Mouse (Mus musculus) CH12.LX (cell line): ENCODE data around the gene F2r. TPM values are rescaled to one million over a fixed set of nuclear protein-coding genes. Genes with fewer than 3 reads are reported as not detected.

ENCODE experiments used
- DNase-seq: peaks from one replicate; pipeline ENCODE4 v3.0.0-alpha.2; 2013; ENCODE audit errors: extremely low read depth
- H3K27ac ChIP-seq: 2 replicates; pipeline ENCODE4 v1.5.1; 2012; ENCODE audit warnings: low read depth, mild to moderate bottlenecking, control low read depth, moderate library complexity; ENCODE audit not compliant: insufficient read depth
- H3K27me3 ChIP-seq: replicated peaks from 2 replicates; pipeline ENCODE3; 2012; ENCODE audit warnings: inconsistent platforms
- H3K36me3 ChIP-seq, 2 experiments: replicated peaks in 1 of 2; 2 replicates each; pipeline versions ENCODE3 to v1.6.1; 2012; ENCODE audit warnings: inconsistent platforms in 1 of 2, low read length in 1 of 2, mild to moderate bottlenecking in 1 of 2, mixed read lengths in 1 of 2, moderate library complexity in 1 of 2; ENCODE audit not compliant: control insufficient read depth in 1 of 2, insufficient read depth in 1 of 2
- H3K4me1 ChIP-seq, 2 experiments: 2 replicates each; pipeline ENCODE4 v1.6.1; 2012; ENCODE audit warnings: inconsistent platforms in 1 of 2, moderate library complexity in 1 of 2; ENCODE audit not compliant: insufficient read depth in 2 of 2, control insufficient read depth in 1 of 2
- H3K4me2 ChIP-seq: 2 replicates; pipeline ENCODE4 v1.6.1; 2012; ENCODE audit warnings: low read depth, mild to moderate bottlenecking, control low read depth; ENCODE audit not compliant: poor library complexity, insufficient read depth, severe bottlenecking
- H3K4me3 ChIP-seq, 3 experiments: fragments of 150-350 bp in 1 of 3; sonication (generic) in 1 of 3; replicated peaks in 1 of 3; 2 replicates each; pipeline versions ENCODE3 to v1.5.1; 2011 to 2012; ENCODE audit warnings: low read depth in 2 of 3, low read length in 2 of 3, mild to moderate bottlenecking in 2 of 3, moderate library complexity in 2 of 3, control low read depth in 1 of 3, improper control_type of control experiment in 1 of 3, inconsistent platforms in 1 of 3, mixed read lengths in 1 of 3; ENCODE audit not compliant: poor library complexity in 1 of 3
- H3K79me2 ChIP-seq: replicated peaks from 2 replicates; pipeline ENCODE4 v1.6.1; 2012; ENCODE audit warnings: mild to moderate bottlenecking, moderate library complexity; ENCODE audit not compliant: control insufficient read depth, poor library complexity, insufficient read depth, severe bottlenecking; ENCODE audit errors: extremely low read depth
- H3K9ac ChIP-seq: 2 replicates; pipeline ENCODE4 v1.6.1; 2012; ENCODE audit warnings: low read depth, mild to moderate bottlenecking, control low read depth, moderate library complexity; ENCODE audit not compliant: insufficient read depth
- H3K9me3 ChIP-seq: replicated peaks from 2 replicates; pipeline ENCODE3; 2012; ENCODE audit warnings: low read length, inconsistent platforms, mixed read lengths
- BHLHE40 ChIP-seq: IDR thresholded peaks from 2 replicates; pipeline ENCODE4 v1.6.1; 2011; ENCODE audit warnings: mild to moderate bottlenecking, low read depth, low read length, improper control_type of control experiment
- CHD1 ChIP-seq: IDR thresholded peaks from 2 replicates; pipeline ENCODE4 v1.6.1; 2012; ENCODE audit warnings: low read depth, low read length, improper control_type of control experiment, inconsistent platforms
- CHD2 ChIP-seq: IDR thresholded peaks from 2 replicates; pipeline ENCODE4 v1.6.1; 2011; ENCODE audit warnings: low read length, improper control_type of control experiment
- CTCF ChIP-seq, 2 experiments: IDR thresholded peaks in 1 of 2; conservative IDR thresholded peaks in 1 of 2; 2 replicates each; pipeline ENCODE4 v1.5.1; 2011 to 2012; ENCODE audit warnings: low read depth in 2 of 2, low read length in 2 of 2, improper control_type of control experiment in 1 of 2, inconsistent platforms in 1 of 2, mild to moderate bottlenecking in 1 of 2, moderate library complexity in 1 of 2
- E2F4 ChIP-seq: IDR thresholded peaks from 2 replicates; pipeline ENCODE4 v1.6.1; 2011; ENCODE audit warnings: low read depth, low read length, improper control_type of control experiment; ENCODE audit not compliant: insufficient replicate concordance
- ELF1 ChIP-seq: IDR thresholded peaks from 2 replicates; pipeline ENCODE4 v1.6.1; 2014; ENCODE audit warnings: low read depth, mild to moderate bottlenecking, inconsistent platforms, low read length, improper control_type of control experiment
- EP300 ChIP-seq: IDR thresholded peaks from 2 replicates; pipeline ENCODE4 v1.6.1; 2011; ENCODE audit warnings: low read length, improper control_type of control experiment
- ETS1 ChIP-seq: conservative IDR thresholded peaks from 2 replicates; pipeline ENCODE4 v1.6.1; 2012; ENCODE audit warnings: low read depth, mild to moderate bottlenecking, inconsistent platforms, low read length, improper control_type of control experiment, moderate library complexity
- GABPA ChIP-seq: IDR thresholded peaks from 2 replicates; pipeline ENCODE4 v1.6.1; 2012; ENCODE audit warnings: low read depth, low read length, improper control_type of control experiment, inconsistent platforms; ENCODE audit not compliant: insufficient replicate concordance
- HCFC1 ChIP-seq: IDR thresholded peaks from 2 replicates; pipeline ENCODE4 v1.6.1; 2012; ENCODE audit warnings: low read depth, mild to moderate bottlenecking, inconsistent platforms, low read length, improper control_type of control experiment
- IRF4 ChIP-seq: IDR thresholded peaks from 2 replicates; pipeline ENCODE4 v1.6.1; 2014; ENCODE audit warnings: low read depth, mild to moderate bottlenecking, inconsistent platforms, low read length, improper control_type of control experiment
- JUN ChIP-seq: IDR thresholded peaks from 2 replicates; pipeline ENCODE4 v1.6.1; 2011; ENCODE audit warnings: low read depth, mild to moderate bottlenecking, low read length, improper control_type of control experiment, moderate library complexity; ENCODE audit not compliant: insufficient read depth
- JUND ChIP-seq: conservative IDR thresholded peaks from 2 replicates; pipeline ENCODE4 v1.6.1; 2011; ENCODE audit warnings: low read depth, low read length, improper control_type of control experiment
- KAT2A ChIP-seq: IDR thresholded peaks from 2 replicates; pipeline ENCODE4 v1.6.1; 2012; ENCODE audit warnings: low read length, improper control_type of control experiment, inconsistent platforms; ENCODE audit not compliant: insufficient replicate concordance
- MAFK ChIP-seq: IDR thresholded peaks from 2 replicates; pipeline ENCODE4 v1.6.1; 2011; ENCODE audit warnings: low read length, improper control_type of control experiment; ENCODE audit not compliant: insufficient replicate concordance
- MAX ChIP-seq: IDR thresholded peaks from 2 replicates; pipeline ENCODE4 v1.6.1; 2011; ENCODE audit warnings: low read length, improper control_type of control experiment
- MAZ ChIP-seq: IDR thresholded peaks from 2 replicates; pipeline ENCODE4 v1.6.1; 2012; ENCODE audit warnings: low read depth, mild to moderate bottlenecking, inconsistent platforms, low read length, improper control_type of control experiment, moderate library complexity
- MEF2A ChIP-seq: IDR thresholded peaks from 2 replicates; pipeline ENCODE4 v1.6.1; 2014; ENCODE audit warnings: low read depth, mild to moderate bottlenecking, inconsistent platforms, low read length, improper control_type of control experiment, borderline replicate concordance
- MXI1 ChIP-seq: IDR thresholded peaks from 2 replicates; pipeline ENCODE4 v1.6.1; 2011; ENCODE audit warnings: mild to moderate bottlenecking, low read depth, low read length, improper control_type of control experiment
- MYC ChIP-seq: IDR thresholded peaks from 2 replicates; pipeline ENCODE4 v1.6.1; 2011; ENCODE audit warnings: low read depth, mild to moderate bottlenecking, improper control_type of control experiment, low read length
- NELFE ChIP-seq: IDR thresholded peaks from 2 replicates; pipeline ENCODE4 v1.6.1; 2011; ENCODE audit warnings: low read depth, low read length, improper control_type of control experiment
- NRF1 ChIP-seq: IDR thresholded peaks from 2 replicates; pipeline ENCODE4 v1.6.1; 2014; ENCODE audit warnings: low read depth, mild to moderate bottlenecking, inconsistent platforms, low read length, improper control_type of control experiment, moderate library complexity
- PAX5 ChIP-seq: IDR thresholded peaks from 2 replicates; pipeline ENCODE4 v1.6.1; 2012; ENCODE audit warnings: low read length, inconsistent platforms, mixed read lengths
- POLR2A ChIP-seq: IDR thresholded peaks from 2 replicates; pipeline ENCODE4 v1.6.1; 2011; ENCODE audit warnings: low read depth, mild to moderate bottlenecking, improper control_type of control experiment, low read length
- POLR2AphosphoS2 ChIP-seq: IDR thresholded peaks from 2 replicates; pipeline ENCODE4 v1.6.1; 2011; ENCODE audit warnings: low read depth, low read length, improper control_type of control experiment
- RAD21 ChIP-seq: IDR thresholded peaks from 2 replicates; pipeline ENCODE4 v1.6.1; 2011; ENCODE audit warnings: low read depth, mild to moderate bottlenecking, low read length, improper control_type of control experiment, moderate library complexity
- RCOR1 ChIP-seq: conservative IDR thresholded peaks from 2 replicates; pipeline ENCODE4 v1.6.1; 2012; ENCODE audit warnings: low read depth, mild to moderate bottlenecking, inconsistent platforms, low read length, improper control_type of control experiment
- SIN3A ChIP-seq: IDR thresholded peaks from 2 replicates; pipeline ENCODE4 v1.6.1; 2012; ENCODE audit warnings: low read length, improper control_type of control experiment, inconsistent platforms
- SMC3 ChIP-seq: IDR thresholded peaks from 2 replicates; pipeline ENCODE4 v1.6.1; 2011; ENCODE audit warnings: low read depth, low read length, improper control_type of control experiment
- TBP ChIP-seq: conservative IDR thresholded peaks from 2 replicates; pipeline ENCODE4 v1.6.1; 2011; ENCODE audit warnings: low read depth, low read length, improper control_type of control experiment
- TCF12 ChIP-seq: IDR thresholded peaks from 2 replicates; pipeline ENCODE4 v1.6.1; 2014; ENCODE audit warnings: low read depth, mild to moderate bottlenecking, inconsistent platforms, low read length, improper control_type of control experiment
- UBTF ChIP-seq: IDR thresholded peaks from 2 replicates; pipeline ENCODE4 v1.6.1; 2012; ENCODE audit warnings: low read depth, mild to moderate bottlenecking, inconsistent platforms, low read length, improper control_type of control experiment, moderate library complexity
- USF1 ChIP-seq: IDR thresholded peaks from 2 replicates; pipeline ENCODE4 v1.6.1; 2014; ENCODE audit warnings: low read depth, mild to moderate bottlenecking, inconsistent platforms, low read length, improper control_type of control experiment
- USF2 ChIP-seq: conservative IDR thresholded peaks from 2 replicates; pipeline ENCODE4 v1.6.1; 2011; ENCODE audit warnings: low read depth, low read length, improper control_type of control experiment
- ZC3H11A ChIP-seq: IDR thresholded peaks from 2 replicates; pipeline ENCODE4 v1.6.1; 2012; ENCODE audit warnings: low read depth, mild to moderate bottlenecking, inconsistent platforms, low read length, improper control_type of control experiment
- ZKSCAN1 ChIP-seq: IDR thresholded peaks from 2 replicates; pipeline ENCODE4 v1.6.1; 2012; ENCODE audit warnings: low read depth, inconsistent platforms, low read length, improper control_type of control experiment, borderline replicate concordance
- ZMIZ1 ChIP-seq: IDR thresholded peaks from 2 replicates; pipeline ENCODE4 v1.6.1; 2012; ENCODE audit warnings: low read depth, mild to moderate bottlenecking, inconsistent platforms, low read length, improper control_type of control experiment
- ZNF384 ChIP-seq: IDR thresholded peaks from 2 replicates; pipeline ENCODE4 v1.6.1; 2012; ENCODE audit warnings: low read depth, low read length, improper control_type of control experiment, inconsistent platforms
- dilution Hi-C: fragments of 300-500 bp; cut with MboI; formaldehyde crosslinking; loops from 2 replicates; pipeline ENCODE4 v1.14.3; 2020; ENCODE audit warnings: low sequenced_read_pairs; ENCODE audit not compliant: extremely low pct_unique_long_range_greater_than_20kb, extremely low pct_ligation_motif_present
- in situ Hi-C: fragments of 300-500 bp; cut with MboI; formaldehyde crosslinking; loops from 3 replicates; pipeline ENCODE4 v1.14.3; 2019; ENCODE audit warnings: low sequenced_read_pairs, low pct_ligation_motif_present, low pct_unique_long_range_greater_than_20kb, mixed read lengths
- polyA plus RNA-seq: library from polyadenylated mRNA; unstranded; fragments of >175 nt; gene quantifications from 2 replicates; pipeline ENCODE4 v1.2.1, GENCODE M21; 2012; ENCODE audit warnings: low read depth; ENCODE audit not compliant: insufficient read length
- total RNA-seq, 2 experiments: library from RNA; depleted of rRNA; stranded (reverse); fragments of 300-350 nt in 1 of 2; fragments of >200 nt in 1 of 2; gene quantifications; 2 replicates each; pipeline ENCODE4 v1.2.3; 2012 to 2014

Gene F2r
- total and polyA plus RNA-seq, 3 experiments: 0.17 to 0.30 (median 0.28) TPM

DNA sequence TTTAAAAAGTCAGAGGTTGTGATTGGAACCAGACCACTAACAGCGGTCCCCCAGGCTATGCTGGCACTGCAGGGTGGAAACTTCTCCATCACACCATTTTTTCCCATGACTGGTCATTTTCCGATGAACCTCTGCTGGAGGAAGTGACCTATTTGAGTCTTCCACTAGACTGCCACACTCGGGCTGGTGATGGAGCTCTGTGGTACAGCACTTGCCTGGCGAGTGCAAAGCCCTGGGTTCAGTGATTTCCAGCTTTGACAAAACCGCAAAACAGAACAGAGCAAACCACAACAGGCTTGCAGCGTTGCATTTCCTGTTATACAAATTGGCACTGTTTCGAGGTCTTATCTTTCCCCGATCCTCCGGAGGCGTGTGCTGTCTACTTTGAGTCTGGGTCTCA is 25.4 kb downstream of the F2r start:
- dilution Hi-C loops: no loop called here
- in situ Hi-C loops: no loop called here
- TF ChIP-seq CHD2: peak; percentile 36; the same call in 1 of the 2 replicates
- peak; percentile 80 for TF ChIP-seq IRF4
- peak; percentile 53; the same call in 1 of the 2 replicates for TF ChIP-seq MYC
- peak; percentile 75 for TF ChIP-seq ETS1
- no peak for TF ChIP-seq RAD21
- no peak for TF ChIP-seq CTCF (conservative IDR thresholded peaks at IDR 0.05 in 1 of 2, IDR thresholded peaks at IDR 0.05 in 1 of 2; ENCODE audit: low read depth in 2 of 2, low read length in 2 of 2)
- TF ChIP-seq POLR2A: no peak
- no peak for TF ChIP-seq MAZ
- TF ChIP-seq KAT2A: no peak
- TF ChIP-seq USF2: no peak
- TF ChIP-seq GABPA: no peak
- peak; percentile 80 for TF ChIP-seq RCOR1
- peak; percentile 54; the same call in 1 of the 2 replicates for TF ChIP-seq MAX
- TF ChIP-seq USF1: no peak
- no peak for TF ChIP-seq ELF1
- no peak for TF ChIP-seq HCFC1
- TF ChIP-seq MEF2A: peak; percentile 58
- no peak for TF ChIP-seq MXI1
- peak; percentile 61 for TF ChIP-seq MAFK
- TF ChIP-seq SIN3A: 0 out of 2 replicates have a peak, but pooled peaks have one; percentile 38
- no peak for TF ChIP-seq TBP
- no peak for TF ChIP-seq NELFE
- no peak for TF ChIP-seq PAX5
- no peak for TF ChIP-seq ZNF384
- TF ChIP-seq TCF12: peak; percentile 31; the same call in 1 of the 2 replicates
- TF ChIP-seq CHD1: no peak
- TF ChIP-seq JUND: peak; percentile 46; the same call in 1 of the 2 replicates
- TF ChIP-seq JUN: peak; percentile 49; the same call in 1 of the 2 replicates
- peak; percentile 95 for TF ChIP-seq BHLHE40
- TF ChIP-seq UBTF: no peak
- TF ChIP-seq EP300: peak; percentile 86
- TF ChIP-seq ZMIZ1: no peak
- no peak for TF ChIP-seq E2F4
- no peak for TF ChIP-seq POLR2AphosphoS2
- no peak for TF ChIP-seq ZC3H11A
- TF ChIP-seq NRF1: no peak
- TF ChIP-seq SMC3: no peak
- no peak for TF ChIP-seq ZKSCAN1
- DNase-seq: peak; percentile 89
- H3K4me1 ChIP-seq: peaks cover 0 to 12% of the 10 kb centered on the region in 2 experiments; a peak in 3 of 4 replicates
- H3K4me3 ChIP-seq: no peak overlapping the region
- peak overlapping the region; percentile 42 for H3K4me2 ChIP-seq
- no peaks in the 10 kb centered on the region for H3K36me3 ChIP-seq
- H3K9me3 ChIP-seq: no peaks in the 10 kb centered on the region
- no peak overlapping the region for H3K9ac ChIP-seq
- H3K27ac ChIP-seq: no peak overlapping the region
- H3K27me3 ChIP-seq: peaks cover 13% of the 10 kb centered on the region
- H3K79me2 ChIP-seq: no peaks in the 10 kb centered on the region
